Mouse (Mus musculus) subcutaneous adipose tissue, adult 2 months (tissue): Measurements from ENCODE around the gene Flt3l. TPM values are rescaled to one million over a fixed set of nuclear protein-coding genes. Genes with fewer than 3 reads are reported as not detected.

Experiments
- polyA plus RNA-seq: library from polyadenylated mRNA; depleted of rRNA; stranded (reverse); fragments of >200 nt; gene quantifications from 2 replicates; pipeline ENCODE4 v1.2.3, GENCODE M21; 2012; ENCODE audit warnings: low replicate concordance; rRNA removed

Gene Flt3l
- 62.3 and 91.9 TPM in 2 replicates for polyA plus RNA-seq

DNA sequence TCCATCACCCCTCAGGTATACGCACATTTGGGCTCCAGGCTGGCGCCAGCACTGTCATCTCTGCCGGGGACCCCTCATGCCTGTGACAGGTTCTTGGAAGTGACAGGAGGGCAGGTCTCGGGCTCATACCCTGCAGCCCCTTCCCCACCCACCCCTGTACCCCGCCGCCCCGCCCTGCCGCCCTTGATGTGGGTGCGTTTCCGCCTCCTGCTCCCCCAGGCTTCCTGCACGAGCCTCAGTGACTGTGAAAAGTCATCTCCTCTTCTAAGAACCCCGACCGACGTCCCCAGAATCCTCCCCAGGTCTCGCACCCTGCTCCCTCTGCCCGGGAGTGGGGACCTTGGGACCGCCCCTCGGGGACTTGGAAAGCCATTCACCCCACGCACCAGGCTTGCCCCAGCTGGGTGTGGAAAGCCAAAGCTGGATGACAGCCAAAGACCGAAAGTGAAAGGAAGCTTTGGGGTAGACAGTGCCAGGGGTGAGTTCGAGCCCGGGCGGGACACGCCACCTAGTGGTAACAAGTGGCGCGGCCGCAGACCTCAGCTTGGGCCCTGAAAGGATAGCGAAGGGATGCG, at the start of gene Flt3l, which contains the start of gene Gm45713:
Gene Flt3l, minus strand, starts transcription at position 440 of the 575 bp plus-strand sequence.
Gene Gm45713, minus strand, starts transcription at position 239 of the 575 bp plus-strand sequence.

DNA sequence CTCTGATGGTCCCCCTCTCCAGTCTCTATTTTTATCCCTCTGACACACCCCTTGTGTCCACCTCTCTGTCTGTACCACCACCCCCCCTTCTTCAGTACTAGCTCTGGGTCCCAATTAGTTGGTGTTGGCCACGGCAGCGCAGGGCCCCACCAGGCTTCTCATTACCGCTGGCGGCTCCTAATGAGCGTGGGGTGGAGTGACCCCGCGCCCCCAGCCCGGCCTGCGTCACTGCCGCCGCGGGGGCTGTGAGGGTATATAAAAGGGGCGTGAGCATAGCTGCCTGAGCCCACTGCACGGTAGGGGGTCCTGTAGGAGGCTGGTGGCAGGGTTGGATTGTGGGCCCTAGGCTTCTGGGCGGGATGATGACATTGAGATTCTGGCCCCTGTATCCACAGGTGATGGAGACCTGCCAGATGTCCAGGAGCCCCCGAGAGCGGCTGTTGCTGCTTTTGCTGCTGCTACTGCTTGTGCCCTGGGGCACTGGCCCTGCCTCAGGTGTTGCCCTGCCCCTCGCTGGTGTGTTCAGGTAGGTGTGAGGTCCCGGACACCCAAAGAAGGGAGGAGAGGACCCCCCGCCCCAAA, 44.8 kb upstream of the Flt3l start, which contains the start of gene Pth2:
Gene Pth2, plus strand, starts transcription at position 100 of the 582 bp plus-strand sequence.

DNA sequence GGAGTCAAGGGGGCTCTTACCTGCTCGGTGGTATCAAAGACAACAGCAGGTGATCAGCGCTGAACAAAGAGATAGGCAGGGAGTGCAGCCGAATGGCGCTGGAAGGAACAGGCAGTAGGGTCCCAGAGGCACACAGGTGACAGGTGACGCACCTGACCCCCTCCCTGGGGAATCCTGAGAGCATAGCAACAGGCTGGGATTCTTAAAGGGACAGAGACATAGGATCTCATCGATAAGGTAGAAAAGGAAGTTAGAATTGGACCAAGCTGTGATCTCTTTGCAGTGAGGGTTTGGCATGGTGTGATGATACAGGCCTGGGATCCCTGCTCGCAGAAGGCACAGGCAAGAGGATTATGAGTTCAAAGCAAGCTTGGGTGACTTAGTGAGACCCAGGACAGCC, 43.2 kb upstream of the Flt3l start, which contains the start of gene Gfy:
Gene Gfy, minus strand, starts transcription at position 101 of the 400 bp plus-strand sequence.

DNA sequence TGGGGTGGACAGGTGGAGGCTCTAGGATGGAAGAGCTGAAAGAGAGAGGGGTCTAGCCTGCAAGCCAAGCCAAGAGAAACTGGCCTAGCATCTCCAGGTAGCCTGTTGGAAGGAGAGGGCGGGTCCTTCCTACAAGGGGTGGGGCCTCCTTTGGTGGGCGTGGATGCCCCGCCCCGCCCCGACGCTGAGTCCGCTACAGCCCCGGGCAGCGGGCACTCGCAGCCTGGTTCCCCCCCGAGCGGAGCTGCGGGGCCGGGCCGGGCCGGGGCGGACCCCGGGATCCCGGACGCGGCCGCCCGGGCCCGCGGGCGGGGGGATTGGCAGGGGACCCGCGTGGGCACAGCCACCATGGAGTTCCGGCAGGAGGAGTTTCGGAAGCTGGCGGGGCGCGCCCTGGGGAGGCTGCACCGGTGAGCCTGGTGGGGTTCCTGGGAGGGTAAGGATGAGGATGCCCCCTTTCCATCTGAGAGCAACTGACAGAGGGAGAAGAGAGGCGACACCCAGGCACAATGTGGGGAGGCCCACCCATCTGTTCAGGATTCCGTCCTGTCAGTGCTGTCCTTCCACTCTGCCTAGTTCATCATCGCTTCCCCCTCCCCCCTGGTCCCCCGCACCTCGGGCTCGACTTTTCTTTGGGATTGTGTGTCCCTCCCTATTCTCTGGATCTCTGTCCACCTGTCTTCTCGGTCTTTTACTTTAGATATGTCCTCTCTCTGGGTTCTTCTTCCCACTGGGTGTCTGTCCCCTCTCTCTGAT, 27.7 kb upstream of the Flt3l start, which contains the start of gene Slc17a7:
Gene Slc17a7, plus strand, starts transcription at position 215 of the 756 bp plus-strand sequence.

DNA sequence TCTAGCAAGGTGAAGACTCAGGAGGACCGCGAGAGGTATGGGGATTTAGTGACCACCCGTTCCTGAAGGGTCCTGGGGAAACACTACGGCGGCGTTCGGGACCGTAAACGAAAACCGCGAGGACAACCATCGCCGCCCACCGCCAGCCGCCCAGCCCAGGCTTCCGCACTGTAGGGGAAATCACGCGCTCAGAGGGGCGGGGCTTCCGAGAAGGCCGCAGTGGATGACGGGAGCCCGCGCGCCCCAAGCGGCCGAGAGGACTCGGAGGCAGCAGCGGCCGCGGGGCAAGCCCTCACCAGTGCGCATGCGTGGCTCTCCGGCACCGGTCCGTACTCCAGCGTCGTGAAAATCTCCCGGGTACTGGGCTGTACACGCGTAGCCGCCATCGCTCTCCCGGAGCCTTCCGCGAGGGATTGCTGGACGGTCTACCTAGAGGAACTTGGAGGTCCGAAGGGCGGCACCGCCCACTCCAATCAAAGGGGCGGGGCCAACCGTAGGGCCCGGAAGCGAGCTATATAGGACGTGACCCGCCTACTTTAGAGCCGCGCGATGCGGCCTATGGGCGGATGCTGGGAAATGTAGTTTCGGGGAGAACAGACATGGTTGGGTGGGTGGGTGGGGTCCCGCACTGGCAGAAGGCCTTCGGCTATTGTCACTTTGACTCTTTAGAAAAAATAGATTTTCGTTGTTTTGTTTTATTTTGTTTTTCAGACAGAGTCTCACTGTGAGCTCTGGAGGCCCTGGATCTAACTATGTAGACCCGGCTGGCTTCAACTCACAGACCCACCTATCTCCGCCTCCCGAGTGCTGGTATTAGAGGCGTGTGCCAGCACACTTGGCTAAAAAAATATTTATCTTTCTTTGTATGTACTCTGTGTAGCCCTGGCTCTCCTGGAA, 18.1 kb upstream of the Flt3l start, which contains the start of the genes Pih1d1 and Aldh16a1:
Gene Pih1d1, plus strand, starts transcription at position 208 of the 897 bp plus-strand sequence.
Gene Aldh16a1, minus strand, starts transcription at position 489 of the 897 bp plus-strand sequence.

DNA sequence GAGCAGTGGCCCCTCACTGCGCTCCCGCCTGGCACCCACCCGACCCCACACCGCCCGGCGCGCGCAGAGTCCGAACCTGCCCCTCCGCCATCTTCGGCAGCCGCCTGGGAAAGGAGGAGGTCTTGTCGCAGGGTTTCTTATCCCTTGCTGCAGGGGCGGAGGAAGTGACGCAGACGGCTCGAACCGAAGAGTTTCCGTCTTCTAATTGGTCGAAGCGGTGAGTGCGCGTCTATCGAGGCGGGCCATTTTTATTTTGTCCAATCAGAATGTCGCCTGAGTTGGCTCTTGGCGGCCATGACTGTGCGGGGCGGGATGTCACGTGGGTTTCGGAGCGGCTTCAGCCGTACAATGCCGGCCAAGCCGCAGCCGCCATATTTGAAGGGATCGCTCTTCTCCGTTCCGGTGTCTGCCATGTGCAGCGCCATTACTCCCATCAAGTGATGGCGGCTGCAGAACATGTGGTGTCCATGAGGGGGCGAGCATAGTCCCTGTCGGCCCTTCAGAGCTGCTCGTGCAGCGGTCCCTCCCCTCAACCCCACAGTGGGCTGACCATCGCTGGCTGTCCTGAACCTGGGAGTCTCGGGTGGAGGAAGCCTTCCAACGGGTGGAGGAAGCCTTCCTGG, 7.5 kb downstream of the Flt3l start, which contains the start of gene Rpl13a:
Gene Rpl13a, minus strand, starts transcription at position 138 of the 623 bp plus-strand sequence.

DNA sequence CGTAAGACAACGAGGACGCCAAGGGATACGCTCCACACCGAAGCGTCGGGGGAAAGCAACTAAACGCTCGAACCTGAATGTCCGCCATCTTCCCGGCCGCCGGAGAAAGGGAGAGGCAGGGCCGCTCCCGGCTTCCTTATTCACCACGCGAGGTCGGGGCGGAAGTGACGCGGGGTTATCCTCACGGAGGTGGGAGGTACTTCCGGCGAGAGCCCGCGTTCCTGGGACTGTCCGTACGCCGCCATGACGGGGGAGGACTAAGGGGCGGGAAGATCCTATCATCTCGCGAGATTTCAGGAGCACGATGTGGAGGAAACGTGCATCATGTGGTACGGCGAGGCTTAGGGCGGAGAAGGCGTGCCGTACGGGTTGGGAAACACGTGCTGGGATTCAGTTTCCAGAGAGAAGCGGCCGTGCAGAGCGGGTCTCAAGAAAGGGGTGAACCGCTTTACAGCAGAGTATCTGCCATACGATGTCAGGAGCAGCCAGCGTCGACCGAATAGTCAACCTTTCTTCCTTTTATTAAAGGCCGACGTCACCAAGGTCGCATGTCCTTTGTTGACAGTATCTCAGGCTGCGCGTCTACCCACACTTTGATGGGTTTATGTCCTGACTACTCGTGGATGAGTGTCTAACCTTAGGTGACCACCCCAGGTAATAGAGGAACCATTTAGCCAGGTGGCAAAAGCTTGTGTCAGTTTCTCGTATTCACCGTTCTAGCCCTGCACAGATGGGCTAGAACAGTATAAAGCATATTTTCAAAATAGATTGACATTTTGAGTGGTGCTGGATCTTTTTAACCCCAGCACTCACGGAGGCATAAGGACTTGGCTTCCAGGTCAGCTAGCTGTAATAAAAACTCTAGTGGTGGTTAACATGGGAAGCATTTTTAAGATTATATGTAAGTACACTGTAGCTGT, 11.7 kb downstream of the Flt3l start, which contains the start of gene Rps11:
Gene Rps11, minus strand, starts transcription at position 216 of the 920 bp plus-strand sequence.

DNA sequence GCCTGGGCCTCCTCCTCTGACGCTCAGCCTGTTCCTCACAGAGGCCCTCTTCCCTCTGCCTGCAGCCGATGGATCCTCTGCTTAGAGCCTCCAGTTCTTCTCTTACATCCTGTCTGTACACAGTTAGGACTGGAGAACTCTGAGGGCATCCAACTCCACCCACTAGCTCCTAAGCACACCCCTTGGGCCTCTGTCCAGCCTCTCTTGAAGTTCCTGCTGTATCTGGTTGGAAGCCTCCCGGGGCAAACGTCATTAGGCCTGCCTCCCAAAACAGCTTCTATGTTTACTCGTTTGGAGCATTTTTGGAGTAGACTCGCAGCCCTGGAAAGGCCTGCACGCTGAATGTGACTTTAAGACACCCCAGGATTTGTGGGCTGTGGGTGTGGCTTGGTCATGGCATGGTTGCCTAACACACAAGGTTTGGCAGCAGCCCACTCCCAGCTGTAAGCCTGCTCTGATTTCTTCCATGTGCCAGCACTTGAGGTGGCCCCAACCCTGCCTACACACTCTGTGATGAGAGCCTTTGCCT, 32.5 kb downstream of the Flt3l start, which contains the start of gene Fcgrt:
Gene Fcgrt, minus strand, starts transcription at position 200 of the 529 bp plus-strand sequence.

DNA sequence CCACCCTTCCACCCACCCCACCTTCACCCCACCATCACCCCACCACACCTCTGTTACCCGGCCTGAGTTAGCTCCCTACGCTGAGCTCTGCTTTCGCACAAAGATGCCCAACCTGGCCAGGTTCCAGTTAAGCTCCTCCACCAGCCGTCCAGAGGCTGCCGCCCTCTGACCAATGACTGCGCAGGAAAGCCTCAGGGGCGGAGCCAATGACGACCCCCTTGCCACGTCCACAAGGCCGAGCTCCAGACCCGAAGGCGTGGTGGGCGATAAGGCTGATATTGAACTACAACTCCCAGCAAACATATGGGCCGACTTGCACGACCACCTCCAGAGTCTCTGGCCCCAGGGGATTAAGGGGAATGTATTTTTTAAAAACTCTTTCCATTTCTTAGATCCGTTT, 44.2 kb downstream of the Flt3l start, which contains the start of gene Rcn3:
Gene Rcn3, minus strand, starts transcription at position 174 of the 400 bp plus-strand sequence.

Other genes starting within 250 kb of the Flt3l start
- 93.4 and 172 TPM in 2 replicates for gene Med25, start 243.7 kb downstream of the Flt3l start, polyA plus RNA-seq
- gene Fuz, start 240.4 kb downstream of the Flt3l start, polyA plus RNA-seq = 48.5 and 82.0 TPM in 2 replicates
- 91.4 and 108 TPM in 2 replicates for gene Ap2a1, start 206.9 kb downstream of the Flt3l start, polyA plus RNA-seq
- gene Tsks, start 193.2 kb downstream of the Flt3l start, polyA plus RNA-seq = 0.21 and 0.22 TPM in 2 replicates
- 21.7 and 88.9 TPM in 2 replicates for gene Cpt1c, start 161.6 kb downstream of the Flt3l start, polyA plus RNA-seq
- gene Prmt1, start 149.9 kb downstream of the Flt3l start, polyA plus RNA-seq = 148 and 347 TPM in 2 replicates
- 111 and 156 TPM in 2 replicates for gene Irf3, start 138.8 kb downstream of the Flt3l start, polyA plus RNA-seq
- gene Bcl2l12, start 137.7 kb downstream of the Flt3l start, polyA plus RNA-seq = 30.2 and 45.2 TPM in 2 replicates
- 67.6 and 79.5 TPM in 2 replicates for gene Scaf1, start 120.1 kb downstream of the Flt3l start, polyA plus RNA-seq
- gene Rras, start 118.5 kb downstream of the Flt3l start, polyA plus RNA-seq = 286 and 584 TPM in 2 replicates
- 8.6 and 15.5 TPM in 2 replicates for gene Prr12, start 83.6 kb downstream of the Flt3l start, polyA plus RNA-seq
- gene Nosip, start 74.0 kb downstream of the Flt3l start, polyA plus RNA-seq = 68.3 and 84.1 TPM in 2 replicates
- gene Prrg2, start 73.8 kb downstream of the Flt3l start, polyA plus RNA-seq = 73.3 and 99.8 TPM in 2 replicates
- 89.2 and 448 TPM in 2 replicates for gene Rcn3, start 44.2 kb downstream of the Flt3l start, polyA plus RNA-seq
- 195 and 315 TPM in 2 replicates for gene Fcgrt, start 32.6 kb downstream of the Flt3l start, polyA plus RNA-seq
- gene Rps11, start 12.0 kb downstream of the Flt3l start, polyA plus RNA-seq = 294 and 506 TPM in 2 replicates
- gene Rpl13a, start 7.7 kb downstream of the Flt3l start, polyA plus RNA-seq = 1,583 and 3,800 TPM in 2 replicates
- 5.4 and 12.9 TPM in 2 replicates for gene Gm45713, start 201 bp downstream of the Flt3l start, polyA plus RNA-seq
- 64.1 and 64.9 TPM in 2 replicates for gene Pih1d1, start 17.9 kb upstream of the Flt3l start, polyA plus RNA-seq
- gene Aldh16a1, start 18.2 kb upstream of the Flt3l start, polyA plus RNA-seq = 35.1 and 56.5 TPM in 2 replicates
- 0.08 TPM in 1 of 2 replicates, not detected in the other for gene Slc17a7, start 27.5 kb upstream of the Flt3l start, polyA plus RNA-seq
- not detected in 2 replicates for gene Gfy, start 43.1 kb upstream of the Flt3l start, polyA plus RNA-seq
- gene Pth2, start 44.6 kb upstream of the Flt3l start, polyA plus RNA-seq = not detected in 2 replicates
- 0.09 and 0.14 TPM in 2 replicates for gene Ccdc155, start 68.5 kb upstream of the Flt3l start, polyA plus RNA-seq
- 0.17 and 0.73 TPM in 2 replicates for gene Dkkl1, start 75.7 kb upstream of the Flt3l start, polyA plus RNA-seq
- gene Tead2, start 79.3 kb upstream of the Flt3l start, polyA plus RNA-seq = 30.9 and 110 TPM in 2 replicates
- gene Cd37, start 102.7 kb upstream of the Flt3l start, polyA plus RNA-seq = 37.7 and 42.8 TPM in 2 replicates
- gene Slc6a16, start 104.7 kb upstream of the Flt3l start, polyA plus RNA-seq = not detected in 2 replicates
- gene Slc6a21, start 141.1 kb upstream of the Flt3l start, polyA plus RNA-seq = 0.11 TPM in 1 of 2 replicates, not detected in the other
- gene Trpm4, start 197.3 kb upstream of the Flt3l start, polyA plus RNA-seq = 20.9 and 38.3 TPM in 2 replicates
- gene Hrc, start 198.9 kb upstream of the Flt3l start, polyA plus RNA-seq = 0.30 and 1.2 TPM in 2 replicates
- 2.0 and 2.5 TPM in 2 replicates for gene Ppfia3, start 230.6 kb upstream of the Flt3l start, polyA plus RNA-seq
- 4.4 and 34.4 TPM in 2 replicates for gene Lin7b, start 234.2 kb upstream of the Flt3l start, polyA plus RNA-seq